Mouse (Mus musculus) cerebellum, postnatal 10 days (tissue): Measurements from ENCODE around the gene Xlr.
A peak's percentile ranks its signal among the peaks of the same experiment; 100 is the strongest.
"Not testable (repeated sequence)": the region's sequence is repeated elsewhere in the genome, so short reads cannot be mapped to it uniquely, and the experiment has no call there.

Experiments
- DNase-seq, 2 experiments: peaks; one replicate each; pipeline ENCODE4 v3.0.0; 2021; ENCODE audit warnings: mixed read lengths in 2 of 2

Gene Xlr

GRCm38 (mm10) chrX:53797519-53797918 is at the start of gene Xlr:
Gene Xlr, minus strand, starts transcription at chrX:53797706.
- DNase-seq, result not testable (repeated sequence)

GRCm38 (mm10) chrX:53799074-53799473 is 1.6 kb upstream of the Xlr start:
- peak; percentile 8 to 19 for DNase-seq

- no peak for DNase-seq
Observed at GRCm38 (mm10) chrX:53776276-53776675, 21.2 kb downstream of the Xlr start, which contains the start of gene Zfp36l3. Gene Zfp36l3, minus strand, starts transcription at chrX:53776394.

- DNase-seq, result no peak
Observed at GRCm38 (mm10) chrX:53757736-53758135, 39.8 kb downstream of the Xlr start, which contains the start of gene 1700013H16Rik. Gene 1700013H16Rik, minus strand, starts transcription at chrX:53757831.

GRCm38 (mm10) chrX:53752851-53753250 is 44.7 kb downstream of the Xlr start:
- no peak for DNase-seq

GRCm38 (mm10) chrX:53728967-53729366 is 68.5 kb downstream of the Xlr start:
- no peak for DNase-seq
